Comparison of ENCODE assay signal across 9 mouse cellular contexts in the genomic region with DNA sequence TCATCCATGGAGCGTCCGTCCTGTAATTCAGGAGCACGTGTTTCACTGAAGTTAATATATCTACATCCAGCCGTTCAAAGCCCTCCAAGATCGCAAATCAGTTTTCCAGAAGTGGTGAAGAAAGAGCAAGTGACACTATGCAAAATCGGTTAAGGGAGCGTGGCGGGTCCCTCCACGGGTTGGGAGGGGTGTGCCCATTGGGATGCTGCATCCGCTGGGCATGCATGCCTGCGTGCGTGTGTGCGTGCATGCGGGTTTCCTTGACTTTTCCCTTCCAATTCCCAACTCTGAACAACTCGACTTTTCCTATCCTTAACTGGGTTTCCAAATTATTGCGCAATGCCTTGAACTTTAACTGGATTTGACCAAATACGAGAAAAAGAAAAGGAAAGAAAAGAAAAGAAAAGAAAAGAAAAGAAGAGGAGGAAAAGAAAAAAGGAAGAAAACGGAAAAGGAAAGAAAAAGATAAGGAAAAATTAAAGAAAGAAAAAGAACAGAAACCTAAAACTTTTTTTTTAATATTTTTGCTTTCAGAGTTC. TPM values are rescaled to one million over a fixed set of nuclear protein-coding genes. Genes with fewer than 3 reads are reported as not detected.
DNase-seq lines count a peak whose midpoint lies in the region; ATAC-seq lines count a peak whose summit lies in the region.
"Had no signal": no experiment of that assay in that cellular context is flagged by ENCODE, and none has a peak within 500 bp of the region (broad histone marks: within the 10 kb centered on the region; RNA-seq: fewer than 3 reads in every experiment).

No protein-coding gene starts in this region.

- no peak overlapping the region for H3K27ac ChIP-seq in embryonic facial prominence, embryonic 10.5 days (replicated peaks)
- no peak overlapping the region for H3K27ac ChIP-seq in hindbrain, embryonic 13.5 days
- H3K27ac ChIP-seq in midbrain, embryonic 10.5 days (replicated peaks) = no peak overlapping the region

- H3K36me3 ChIP-seq in embryonic facial prominence, embryonic 10.5 days (replicated peaks) = no peaks in the 10 kb centered on the region
- H3K36me3 ChIP-seq in hindbrain, embryonic 13.5 days = no peaks in the 10 kb centered on the region
- no peaks in the 10 kb centered on the region for H3K36me3 ChIP-seq in midbrain, embryonic 10.5 days

- peaks cover 28% of the 10 kb centered on the region for H3K4me1 ChIP-seq in embryonic facial prominence, embryonic 10.5 days
- H3K4me1 ChIP-seq in hindbrain, embryonic 13.5 days (replicated peaks) = peaks cover 17% of the 10 kb centered on the region
- peaks cover 22% of the 10 kb centered on the region for H3K4me1 ChIP-seq in midbrain, embryonic 10.5 days

- H3K27me3 ChIP-seq in embryonic facial prominence, embryonic 10.5 days (replicated peaks; ENCODE audit: low read depth, poor library complexity, severe bottlenecking) = peaks cover 68% of the 10 kb centered on the region
- H3K27me3 ChIP-seq in hindbrain, embryonic 13.5 days = peaks cover 56% of the 10 kb centered on the region
- peaks cover 69% of the 10 kb centered on the region for H3K27me3 ChIP-seq in midbrain, embryonic 10.5 days (ENCODE audit: low read depth, poor library complexity, severe bottlenecking)

- intact Hi-C loops in gastrocnemius, postnatal 14 days (cut with DNase I; ENCODE audit: low total_unique reads) = no loop called here

- peak overlapping the region; percentile 90 for H3K4me2 ChIP-seq in hindbrain, embryonic 13.5 days

- H3K4me3 ChIP-seq in embryonic facial prominence, embryonic 10.5 days = peak overlapping the region; percentile 65
- H3K4me3 ChIP-seq in hindbrain, embryonic 13.5 days = peak overlapping the region; percentile 51
- H3K4me3 ChIP-seq in midbrain, embryonic 10.5 days = peak overlapping the region; percentile 60

- ATAC-seq in hindbrain, embryonic 13.5 days (ENCODE audit: low FRiP score) = peak; percentile 50

- 6% methylated on average over 18 of the region's 18 CpGs for WGBS in embryonic facial prominence, embryonic 10.5 days
- 5% methylated on average over 18 of the region's 18 CpGs for WGBS in hindbrain, embryonic 13.5 days
- 5% methylated on average over 18 of the region's 18 CpGs for WGBS in midbrain, embryonic 10.5 days

- H3K9me3 ChIP-seq in embryonic facial prominence, embryonic 10.5 days = no peaks in the 10 kb centered on the region
- H3K9me3 ChIP-seq in hindbrain, embryonic 13.5 days = no peaks in the 10 kb centered on the region
- H3K9me3 ChIP-seq in midbrain, embryonic 10.5 days (replicated peaks) = no peaks in the 10 kb centered on the region

- DNase-seq in gastrocnemius, postnatal 14 days = peak; percentile 29
- DNase-seq in gastrocnemius, postnatal 25 days = no peak
- DNase-seq in embryonic facial prominence, embryonic 10.5 days (ENCODE audit: low spot score) = no peak
- peak; percentile 51 for DNase-seq in midbrain, embryonic 10.5 days (ENCODE audit: low spot score)
- DNase-seq in spleen, adult 12 weeks (ENCODE audit: low spot score) = no peak
- DNase-seq in urinary bladder, postnatal 14 days (ENCODE audit: low spot score) = no peak
- no peak for DNase-seq in urinary bladder, adult 18-20 months (ENCODE audit: low spot score in 2 of 2)

- peak overlapping the region; percentile 63 for H3K9ac ChIP-seq in hindbrain, embryonic 13.5 days

RNA-seq across cellular contexts. Expression of a gene that starts 1.2 kb away (rescaled TPM):
- total RNA-seq in gastrocnemius, postnatal 14 days (2021) = 10 to 100 TPM; 21.3 to 29.0 TPM
- 10 to 100 TPM; 12.8 to 14.3 TPM for total RNA-seq in gastrocnemius, postnatal 25 days (2021)
- 0.70 and 2.7 TPM in 2 replicates for polyA plus RNA-seq in embryonic facial prominence, embryonic 10.5 days (2016; fragmentation: Nextera tagmentation; extraction: Ambion mirVana)
- 1.6 and 2.2 TPM in 2 replicates for polyA plus RNA-seq in hindbrain, embryonic 13.5 days (2015; fragmentation: Nextera tagmentation; extraction: Ambion mirVana)
- polyA plus RNA-seq in midbrain, embryonic 10.5 days (2016; fragmentation: Nextera tagmentation; extraction: Ambion mirVana) = 0.91 and 0.95 TPM in 2 replicates
- polyA plus RNA-seq: cortical plate, adult 2 months had no signal

Comparison
In these comparisons a context has a peak if more than half of its experiments do, and no peak if none do; other contexts are left out.
1. DNase-seq: peak in gastrocnemius, postnatal 14 days (single experiment) and midbrain, embryonic 10.5 days (single experiment); none in gastrocnemius, postnatal 25 days (single experiment), embryonic facial prominence, embryonic 10.5 days (single experiment), spleen, adult 12 weeks (single experiment), urinary bladder, postnatal 14 days (single experiment) and urinary bladder, adult 18-20 months (0 of 2).
2. Peak in every context shown above with its lines, with median percentiles within 50 percentile points of each other: H3K4me3 ChIP-seq.